Mouse (Mus musculus) limb, embryonic 13.5 days (tissue): ENCODE data around the gene Npnt. TPM values are rescaled to one million over a fixed set of nuclear protein-coding genes. Genes with fewer than 3 reads are reported as not detected.

Experiments
- ATAC-seq: fragments of 200-750 bp; cut with Nextera tagmentation; 2 replicates; pipeline ENCODE4 v1.8.0; 2017; ENCODE audit warnings: low read depth, moderate number of reproducible peaks, moderate TSS enrichment; ENCODE audit not compliant: low FRiP score
- H3K27ac ChIP-seq: fragments of 300-500 bp; sonication (generic); 2 replicates; pipeline ENCODE4 v1.5.1; 2015; ENCODE audit warnings: inconsistent platforms, mild to moderate bottlenecking, moderate library complexity
- H3K27me3 ChIP-seq: fragments of 300-500 bp; sonication (generic); 2 replicates; pipeline ENCODE4 v1.6.1; 2015; ENCODE audit warnings: mild to moderate bottlenecking, inconsistent platforms
- H3K36me3 ChIP-seq: fragments of 300-500 bp; sonication (generic); 2 replicates; pipeline ENCODE4 v1.6.1; 2015; ENCODE audit warnings: inconsistent platforms, mild to moderate bottlenecking, moderate library complexity
- H3K4me1 ChIP-seq: fragments of 300-500 bp; sonication (generic); 2 replicates; pipeline ENCODE4 v1.6.1; 2015; ENCODE audit warnings: inconsistent platforms
- H3K4me2 ChIP-seq: fragments of 300-500 bp; sonication (generic); replicated peaks from 2 replicates; pipeline ENCODE4 v1.6.1; 2015; ENCODE audit warnings: inconsistent platforms, mild to moderate bottlenecking, moderate library complexity
- H3K4me3 ChIP-seq: fragments of 300-500 bp; sonication (generic); 2 replicates; pipeline ENCODE4 v1.5.1; 2015; ENCODE audit warnings: moderate library complexity, mild to moderate bottlenecking, inconsistent platforms
- H3K9ac ChIP-seq: fragments of 300-500 bp; sonication (generic); 2 replicates; pipeline ENCODE4 v1.6.1; 2015; ENCODE audit warnings: mild to moderate bottlenecking, inconsistent platforms
- H3K9me3 ChIP-seq: fragments of 300-500 bp; sonication (generic); 2 replicates; pipeline ENCODE4 v1.6.1; 2016; ENCODE audit warnings: inconsistent platforms
- WGBS: fragments of 180-500 bp; shearing (Covaris S2); methylation state at CpG from one replicate; pipeline ENCODE4 v1.1.7; 2015; 5-methylcytosine and 5-hydroxymethylcytosine counted together
- polyA plus RNA-seq: library from polyadenylated mRNA; unstranded; fragments of >200 nt; fragmentation: Nextera tagmentation; extraction: Ambion mirVana; gene quantifications from 2 replicates; pipeline ENCODE4 v1.2.1, GENCODE M21; 2015

Gene Npnt
- polyA plus RNA-seq, 1 experiment from 2014 or later: 36.7 TPM

GRCm38 (mm10) chr3:132884459-132884858 is 65.6 kb downstream of the Npnt start:
- no peak overlapping the region for H3K4me2 ChIP-seq
- 79% methylated on average over 10 of the region's 10 CpGs for WGBS
- no peak overlapping the region for H3K27ac ChIP-seq
- no peaks in the 10 kb centered on the region for H3K36me3 ChIP-seq
- no peak overlapping the region for H3K4me3 ChIP-seq
- H3K27me3 ChIP-seq: no peaks in the 10 kb centered on the region
- no peak for ATAC-seq
- no peaks in the 10 kb centered on the region for H3K4me1 ChIP-seq
- no peaks in the 10 kb centered on the region for H3K9me3 ChIP-seq
- H3K9ac ChIP-seq: no peak overlapping the region

GRCm38 (mm10) chr3:132883256-132883655 is 66.8 kb downstream of the Npnt start:
- Histone ChIP-seq H3K4me2 (no peak overlapping the region), H3K9ac (no peak overlapping the region), H3K27me3 (no peaks in the 10 kb centered on the region), H3K4me1 (no peaks in the 10 kb centered on the region), H3K9me3 (no peaks in the 10 kb centered on the region), H3K36me3 (no peaks in the 10 kb centered on the region), H3K27ac (no peak overlapping the region), H3K4me3 (no peak overlapping the region)
- no peak for ATAC-seq
- 83% methylated on average over 9 of the region's 9 CpGs for WGBS

- H3K4me1 ChIP-seq: peaks cover 19% of the 10 kb centered on the region
- ATAC-seq: no peak
Observed at GRCm38 (mm10) chr3:132880826-132881225, 69.3 kb downstream of the Npnt start.

GRCm38 (mm10) chr3:132880361-132880760 is 69.7 kb downstream of the Npnt start:
- no peaks in the 10 kb centered on the region for H3K27me3 ChIP-seq
- H3K27ac ChIP-seq: no peak overlapping the region
- no peak overlapping the region for H3K9ac ChIP-seq
- 78% methylated on average over 3 of the region's 3 CpGs for WGBS
- no peak overlapping the region for H3K4me3 ChIP-seq
- H3K9me3 ChIP-seq: no peaks in the 10 kb centered on the region
- H3K4me1 ChIP-seq: peaks cover 21% of the 10 kb centered on the region
- H3K4me2 ChIP-seq: no peak overlapping the region
- H3K36me3 ChIP-seq: no peaks in the 10 kb centered on the region
- no peak for ATAC-seq

More at GRCm38 (mm10) chr3:132880826-132881225, 69.3 kb downstream of the Npnt start:
- 73% methylated on average over 9 of the region's 9 CpGs for WGBS
- Histone ChIP-seq H3K9ac (no peak overlapping the region), H3K27ac (no peak overlapping the region), H3K9me3 (no peaks in the 10 kb centered on the region), H3K4me2 (no peak overlapping the region), H3K27me3 (no peaks in the 10 kb centered on the region), H3K4me3 (no peak overlapping the region), H3K36me3 (no peaks in the 10 kb centered on the region)

GRCm38 (mm10) chr3:132876933-132877676 is 73.0 kb downstream of the Npnt start:
- Histone ChIP-seq H3K4me1 (peaks cover 21% of the 10 kb centered on the region), H3K4me3 (no peak overlapping the region), H3K27me3 (no peaks in the 10 kb centered on the region), H3K27ac (no peak overlapping the region), H3K9me3 (no peaks in the 10 kb centered on the region), H3K4me2 (no peak overlapping the region), H3K9ac (no peak overlapping the region), H3K36me3 (no peaks in the 10 kb centered on the region)
- ATAC-seq: peak; percentile 60; the same call in 1 of the 2 replicates
- WGBS: 30% methylated on average over 10 of the region's 10 CpGs

- Histone ChIP-seq H3K27ac (no peak overlapping the region), H3K27me3 (no peaks in the 10 kb centered on the region), H3K4me2 (0 out of 2 replicates have a peak overlapping the region, but pooled peaks have one; percentile 19), H3K4me1 (peaks cover 21% of the 10 kb centered on the region), H3K9me3 (no peaks in the 10 kb centered on the region), H3K4me3 (no peak overlapping the region), H3K36me3 (no peaks in the 10 kb centered on the region), H3K9ac (no peak overlapping the region)
- WGBS: 48% methylated on average over 14 of the region's 14 CpGs
- peak; percentile 14; the same call in 1 of the 2 replicates for ATAC-seq
Observed at GRCm38 (mm10) chr3:132876011-132876708, 73.9 kb downstream of the Npnt start.

GRCm38 (mm10) chr3:132873251-132873650 is 76.8 kb downstream of the Npnt start:
- no peak for ATAC-seq
- H3K9ac ChIP-seq: no peak overlapping the region
- 66% methylated on average over 6 of the region's 6 CpGs for WGBS

GRCm38 (mm10) chr3:132871318-132871904 is 78.7 kb downstream of the Npnt start:
- WGBS: 82% methylated on average over 9 of the region's 9 CpGs
- H3K4me3 ChIP-seq: no peak overlapping the region
- H3K36me3 ChIP-seq: no peaks in the 10 kb centered on the region

More at GRCm38 (mm10) chr3:132873251-132873650, 76.8 kb downstream of the Npnt start:
- H3K27ac ChIP-seq: no peak overlapping the region
- peaks cover 21% of the 10 kb centered on the region for H3K4me1 ChIP-seq
- no peaks in the 10 kb centered on the region for H3K36me3 ChIP-seq
- H3K9me3 ChIP-seq: no peaks in the 10 kb centered on the region
- H3K27me3 ChIP-seq: no peaks in the 10 kb centered on the region
- H3K4me3 ChIP-seq: no peak overlapping the region
- H3K4me2 ChIP-seq: no peak overlapping the region

GRCm38 (mm10) chr3:132870079-132870478 is 80.0 kb downstream of the Npnt start:
- Histone ChIP-seq H3K4me2 (no peak overlapping the region), H3K27ac (no peak overlapping the region), H3K9me3 (no peaks in the 10 kb centered on the region), H3K4me3 (no peak overlapping the region), H3K36me3 (no peaks in the 10 kb centered on the region), H3K4me1 (no peaks in the 10 kb centered on the region), H3K9ac (no peak overlapping the region), H3K27me3 (no peaks in the 10 kb centered on the region)
- no peak for ATAC-seq
- WGBS: 89% methylated on average over 6 of the region's 6 CpGs

More at GRCm38 (mm10) chr3:132871318-132871904, 78.7 kb downstream of the Npnt start:
- H3K27ac ChIP-seq: no peak overlapping the region
- ATAC-seq: no peak
- H3K27me3 ChIP-seq: no peaks in the 10 kb centered on the region
- no peak overlapping the region for H3K4me2 ChIP-seq
- H3K4me1 ChIP-seq: peaks cover 8% of the 10 kb centered on the region
- no peaks in the 10 kb centered on the region for H3K9me3 ChIP-seq
- no peak overlapping the region for H3K9ac ChIP-seq

GRCm38 (mm10) chr3:132868838-132869237 is 81.3 kb downstream of the Npnt start:
- no peak for ATAC-seq
- Histone ChIP-seq H3K4me1 (peaks cover 3% of the 10 kb centered on the region; the same call in 1 of the 2 replicates), H3K27me3 (no peaks in the 10 kb centered on the region), H3K9ac (no peak overlapping the region), H3K4me2 (no peak overlapping the region), H3K36me3 (no peaks in the 10 kb centered on the region), H3K27ac (no peak overlapping the region), H3K4me3 (no peak overlapping the region), H3K9me3 (no peaks in the 10 kb centered on the region)
- 76% methylated on average over 2 of the region's 2 CpGs for WGBS

GRCm38 (mm10) chr3:132866984-132867383 is 83.1 kb downstream of the Npnt start:
- Histone ChIP-seq H3K4me2 (no peak overlapping the region), H3K4me3 (no peak overlapping the region), H3K9me3 (no peaks in the 10 kb centered on the region), H3K27ac (no peak overlapping the region), H3K27me3 (no peaks in the 10 kb centered on the region), H3K9ac (no peak overlapping the region), H3K4me1 (peaks cover 3% of the 10 kb centered on the region; the same call in 1 of the 2 replicates), H3K36me3 (no peaks in the 10 kb centered on the region)
- WGBS: 87% methylated on average over 3 of the region's 3 CpGs
- ATAC-seq: no peak

GRCm38 (mm10) chr3:132865596-132865995 is 84.5 kb downstream of the Npnt start:
- Histone ChIP-seq H3K4me2 (no peak overlapping the region), H3K36me3 (no peaks in the 10 kb centered on the region), H3K4me1 (peaks cover 7% of the 10 kb centered on the region), H3K9ac (no peak overlapping the region), H3K4me3 (no peak overlapping the region), H3K27me3 (no peaks in the 10 kb centered on the region), H3K27ac (no peak overlapping the region), H3K9me3 (no peaks in the 10 kb centered on the region)
- no peak for ATAC-seq
- WGBS: 82% methylated on average over 4 of the region's 4 CpGs
